Mouse (Mus musculus) cerebellum, postnatal 4 days (tissue): ENCODE results near the gene Olfr311.

Source experiments
- DNase-seq, 2 experiments: peaks; one replicate each; pipeline ENCODE4 v3.0.0; 2022; ENCODE audit warnings: low spot score in 2 of 2, mixed read lengths in 1 of 2

Olfr311 gene

DNA sequence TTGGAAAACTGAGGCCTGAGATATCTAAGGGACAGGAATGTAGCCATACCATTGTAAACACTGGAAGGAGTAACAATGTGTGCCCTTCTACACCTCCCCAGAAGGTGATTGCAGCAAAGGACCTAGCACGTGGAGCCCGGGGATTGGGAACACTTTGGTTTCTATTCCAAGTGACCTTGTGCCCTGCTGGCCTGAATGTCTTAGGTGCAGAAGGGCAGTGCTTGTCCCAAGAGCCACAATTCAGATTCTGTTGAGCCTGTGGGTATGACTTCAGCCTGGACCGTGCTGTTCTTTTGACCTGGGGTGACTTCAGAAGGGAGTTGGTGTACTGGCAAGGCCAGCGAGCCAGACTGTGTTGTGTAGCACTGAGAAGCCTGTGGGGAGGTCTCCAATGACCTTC, 31.9 kb downstream of the Olfr311 start:
- DNase-seq, result no peak

- DNase-seq, result no peak
Measured at GRCm38 (mm10) chr11:58883756-58884155, 44.7 kb downstream of the Olfr311 start.

DNA sequence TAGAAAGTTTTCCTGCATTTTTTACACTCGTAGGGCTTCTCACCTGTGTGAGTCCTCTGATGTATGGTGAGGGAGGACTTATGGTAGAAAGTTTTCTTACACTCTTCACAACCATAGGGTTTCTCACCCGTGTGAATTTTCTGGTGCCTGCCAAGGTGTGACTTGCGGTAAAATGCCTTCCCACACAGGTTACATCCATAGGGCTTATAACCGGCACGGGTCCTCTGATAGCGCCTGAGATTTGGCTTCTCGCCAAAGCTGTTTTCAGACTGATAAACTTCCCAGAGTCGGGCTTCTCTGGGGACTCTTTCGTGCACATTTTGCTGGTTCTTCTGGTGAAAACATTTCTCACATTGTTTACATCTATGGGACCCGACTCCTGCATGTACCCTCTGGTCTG, 51.5 kb downstream of the Olfr311 start:
- no peak for DNase-seq
